Mouse (Mus musculus) adrenal gland, postnatal 10 days (tissue): Measurements from ENCODE around the gene Lmntd1. TPM values are rescaled to one million over a fixed set of nuclear protein-coding genes. Genes with fewer than 3 reads are reported as not detected.

Experiments used
- DNase-seq: peaks from one replicate; pipeline ENCODE4 v3.0.0; 2021; ENCODE audit warnings: mixed read lengths
- total RNA-seq, 2 experiments: library from RNA; stranded (reverse); gene quantifications; 2 replicates each; pipeline ENCODE4 v1.2.3; 2021

The Lmntd1 gene
- total RNA-seq, 2 experiments from 2014 or later = 1.2 to 1.7 TPM

GRCm38 (mm10) chr6:145432711-145433708 lies 181.1 kb downstream of the Lmntd1 start:
- DNase-seq = no peak

- DNase-seq = no peak
These were observed 182.4 kb downstream of the Lmntd1 start for GRCm38 (mm10) chr6:145431747-145432146.

GRCm38 (mm10) chr6:145427411-145427810 lies 186.7 kb downstream of the Lmntd1 start:
- no peak for DNase-seq

- no peak for DNase-seq
These were observed 187.6 kb downstream of the Lmntd1 start for GRCm38 (mm10) chr6:145426501-145426900.

- DNase-seq = no peak
These were observed 190.0 kb downstream of the Lmntd1 start for GRCm38 (mm10) chr6:145424156-145424555.

GRCm38 (mm10) chr6:145423484-145423883 lies 190.6 kb downstream of the Lmntd1 start:
- DNase-seq = no peak

DNA sequence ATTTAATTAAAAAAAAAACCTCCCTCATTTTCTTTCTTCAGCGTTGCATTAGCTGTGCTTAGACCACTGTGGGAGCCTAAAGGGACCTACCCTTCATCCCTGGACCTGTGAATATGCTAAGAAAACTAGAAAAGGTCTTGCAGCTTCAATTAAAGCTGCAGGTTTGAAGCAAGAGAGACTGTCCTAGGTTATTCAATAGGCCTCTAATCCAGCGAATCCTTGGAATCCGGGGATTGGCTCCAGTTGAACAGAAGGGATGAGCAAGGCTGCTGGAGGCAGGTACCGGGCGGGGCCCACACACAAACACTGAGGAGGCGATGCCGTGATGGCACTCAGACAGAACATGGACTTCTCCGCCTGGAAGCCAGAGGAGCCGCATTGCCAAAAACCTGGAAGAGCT lies 192.5 kb downstream of the Lmntd1 start:
- DNase-seq = no peak

GRCm38 (mm10) chr6:145420407-145420806 lies 193.7 kb downstream of the Lmntd1 start:
- no peak for DNase-seq

- DNase-seq = no peak
These were observed 195.3 kb downstream of the Lmntd1 start for GRCm38 (mm10) chr6:145418856-145419255.

DNA sequence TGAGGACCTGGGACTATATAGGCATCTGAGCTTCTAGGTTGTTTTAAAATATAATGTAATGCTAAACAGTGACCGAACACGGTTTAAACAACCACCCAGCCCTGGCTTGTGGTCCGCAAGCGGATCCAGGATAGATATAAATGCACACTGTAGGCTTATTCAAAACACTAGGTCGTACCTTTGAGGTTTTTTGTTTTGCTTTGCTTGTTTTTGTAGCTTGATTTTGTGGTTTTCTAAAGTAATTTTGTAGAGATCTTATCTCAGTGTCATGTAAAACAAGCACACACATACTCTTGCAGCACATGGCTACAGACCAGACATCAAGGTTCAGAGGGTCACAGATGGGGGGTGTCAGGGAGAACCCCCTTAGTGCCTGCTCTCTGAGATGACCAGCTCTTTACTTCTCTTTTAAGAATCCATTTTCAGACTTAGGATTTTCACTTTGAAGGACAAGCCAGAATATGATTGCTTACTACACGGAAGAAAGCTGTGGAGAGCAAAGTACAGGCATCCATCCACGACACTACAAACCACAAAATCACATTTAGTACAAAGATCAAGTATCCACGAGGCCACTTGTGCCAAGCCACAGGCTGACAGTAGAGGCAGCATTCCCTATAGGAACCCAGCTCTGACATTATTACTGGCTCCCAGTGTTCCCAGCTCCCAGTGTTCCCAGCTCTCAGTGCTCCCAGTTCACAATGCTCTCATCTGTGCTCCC lies 196.2 kb downstream of the Lmntd1 start:
- no peak for DNase-seq

- peak; percentile 73 for DNase-seq
These were observed 197.0 kb downstream of the Lmntd1 start for GRCm38 (mm10) chr6:145417014-145417719.

GRCm38 (mm10) chr6:145404369-145405051 lies 209.6 kb downstream of the Lmntd1 start:
- peak; percentile 27 for DNase-seq

- peak; percentile 33 for DNase-seq
These were observed 213.0 kb downstream of the Lmntd1 start for GRCm38 (mm10) chr6:145401140-145401539.

DNA sequence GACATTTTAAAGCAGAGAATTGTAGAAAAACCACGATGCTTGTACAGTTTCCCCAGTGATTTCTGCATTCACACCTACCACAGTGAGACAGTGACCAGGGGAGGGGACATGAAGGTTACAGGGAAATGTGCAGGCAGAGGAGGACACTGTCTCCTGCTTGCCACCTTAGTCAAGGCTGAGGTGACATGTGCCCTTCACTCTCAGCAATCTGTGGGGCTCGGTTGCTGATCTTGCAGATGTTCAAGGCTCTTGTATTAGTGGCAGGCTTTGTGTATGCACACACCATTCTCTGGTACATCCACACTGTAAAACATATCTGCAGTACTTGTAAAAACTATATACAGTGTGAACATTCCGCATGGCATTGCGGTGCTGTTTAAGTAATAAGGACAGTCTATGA lies 216.2 kb downstream of the Lmntd1 start:
- DNase-seq = no peak

- DNase-seq = no peak
These were observed 217.6 kb downstream of the Lmntd1 start for GRCm38 (mm10) chr6:145396534-145396933.

DNA sequence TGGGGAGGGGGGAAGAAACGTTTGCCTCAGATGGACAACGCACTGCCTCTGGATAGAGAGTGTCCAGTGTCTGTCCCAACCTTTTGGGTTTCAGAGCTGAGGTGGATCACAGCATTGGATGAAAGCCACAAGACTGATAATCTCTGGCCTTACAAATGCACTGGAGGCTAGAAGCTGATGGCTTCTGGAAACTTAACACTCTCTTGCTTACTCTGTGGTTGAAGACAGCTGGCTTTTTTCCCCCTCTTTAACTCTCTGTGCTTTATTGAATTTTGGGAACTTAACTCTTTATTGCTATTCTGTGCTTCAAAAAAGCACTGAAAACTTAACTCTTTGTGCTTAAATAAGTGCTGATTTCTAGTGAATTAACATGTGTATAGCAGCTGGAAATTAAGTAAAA lies 223.7 kb downstream of the Lmntd1 start:
- no peak for DNase-seq

DNA sequence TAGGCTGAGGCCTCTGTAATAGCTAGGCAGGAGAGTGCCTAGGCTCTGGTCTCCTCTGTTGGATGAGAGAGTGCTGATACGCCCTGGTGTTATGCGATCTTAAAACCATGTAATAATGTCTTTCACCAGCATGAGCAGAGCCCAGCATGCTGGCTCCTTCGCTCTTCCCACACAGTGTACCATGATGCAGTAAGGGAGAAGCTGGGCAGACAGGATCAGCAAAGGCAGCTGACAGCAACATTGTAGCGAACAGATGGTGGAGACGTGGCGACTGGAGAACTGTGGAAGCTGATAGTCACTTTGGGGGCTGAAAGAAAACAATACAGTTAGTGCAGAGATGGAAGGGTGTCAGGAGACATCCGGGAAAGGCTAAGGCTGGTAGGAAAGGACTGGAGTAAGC lies 224.2 kb downstream of the Lmntd1 start:
- DNase-seq = no peak

DNA sequence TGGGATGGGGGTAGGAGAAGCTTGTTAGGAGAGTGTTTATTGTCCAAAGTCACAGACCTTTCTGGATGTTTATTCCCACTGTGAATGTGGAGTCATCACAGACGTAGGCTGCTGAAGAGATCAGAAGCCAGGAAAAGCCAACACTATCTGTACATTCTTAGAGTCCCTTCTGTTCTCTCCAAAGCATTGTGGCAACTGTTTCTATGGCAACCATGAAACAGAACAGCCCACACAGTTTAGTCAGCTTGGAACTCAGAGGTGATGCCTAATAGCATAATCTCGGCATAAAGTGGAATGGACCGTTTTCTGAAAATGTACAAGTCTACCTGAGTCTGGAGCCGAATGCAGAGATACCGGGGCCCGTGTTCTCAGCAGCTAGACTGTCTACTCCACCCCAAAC lies 226.7 kb downstream of the Lmntd1 start:
- DNase-seq = no peak

DNA sequence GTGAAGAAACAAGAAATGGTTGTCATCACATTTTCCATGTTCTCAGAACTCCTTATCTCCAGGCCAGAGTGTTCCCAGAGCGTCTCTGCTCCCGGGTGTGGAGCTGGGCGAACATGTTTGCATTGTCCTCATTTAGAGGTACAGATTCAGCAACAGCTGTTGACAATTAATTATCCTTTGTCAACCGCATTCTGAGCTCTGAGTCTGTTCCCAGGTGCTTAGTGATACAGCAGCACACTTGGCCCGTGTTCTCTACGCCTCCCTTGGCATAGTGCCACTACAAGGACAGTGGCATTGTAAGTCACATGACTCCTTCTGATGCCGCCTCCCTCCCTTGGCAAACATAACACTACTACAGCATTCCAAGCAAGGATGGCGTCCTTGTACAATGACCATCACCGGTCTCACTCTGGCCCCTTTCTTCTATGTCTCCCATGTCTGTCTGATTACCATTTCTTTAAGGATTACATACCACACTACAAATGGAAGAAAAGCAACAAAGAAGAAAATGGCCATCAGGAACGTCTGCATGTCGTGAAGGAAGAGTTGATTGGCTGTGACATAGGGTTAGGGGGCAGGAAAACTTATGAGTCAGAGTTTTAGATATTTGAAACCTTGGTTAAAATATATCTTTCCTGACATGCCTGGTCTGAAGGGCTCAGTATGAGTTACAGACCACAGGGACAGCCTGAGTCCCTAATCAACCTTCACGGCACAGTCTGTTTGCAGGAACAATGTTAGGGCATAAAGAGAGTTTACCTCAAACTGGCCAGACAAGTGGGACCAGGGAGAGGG lies 231.3 kb downstream of the Lmntd1 start:
- peak; percentile 37 for DNase-seq

- DNase-seq = no peak
These were observed 233.2 kb downstream of the Lmntd1 start for GRCm38 (mm10) chr6:145380961-145381360.

DNA sequence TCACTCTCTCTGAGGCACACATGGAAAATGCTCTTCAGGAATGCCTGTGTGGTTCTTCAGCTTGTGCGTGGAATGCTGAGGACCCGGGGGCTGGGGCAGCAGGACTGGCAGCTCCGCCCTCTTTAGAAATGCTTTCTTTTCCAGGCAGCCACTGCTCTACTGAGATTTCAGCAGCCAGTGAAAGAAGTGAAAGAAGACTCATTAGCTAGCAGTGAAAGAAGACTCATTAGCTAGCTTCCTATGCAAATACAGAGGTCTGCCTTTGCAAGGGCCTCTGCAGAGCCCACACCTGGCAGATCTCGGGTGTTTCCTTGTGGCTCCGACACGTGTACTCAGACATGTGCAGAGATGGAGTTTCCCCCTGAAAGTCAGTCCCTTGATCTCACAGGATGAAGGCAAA lies 234.9 kb downstream of the Lmntd1 start:
- no peak for DNase-seq
